Mouse (Mus musculus): ENCODE data around the gene Olfr114. TPM values are rescaled to one million over a fixed set of nuclear protein-coding genes. Genes with fewer than 3 reads are reported as not detected.

Gene Olfr114
- total RNA-seq (2017) = not detected in 3 replicates

DNA sequence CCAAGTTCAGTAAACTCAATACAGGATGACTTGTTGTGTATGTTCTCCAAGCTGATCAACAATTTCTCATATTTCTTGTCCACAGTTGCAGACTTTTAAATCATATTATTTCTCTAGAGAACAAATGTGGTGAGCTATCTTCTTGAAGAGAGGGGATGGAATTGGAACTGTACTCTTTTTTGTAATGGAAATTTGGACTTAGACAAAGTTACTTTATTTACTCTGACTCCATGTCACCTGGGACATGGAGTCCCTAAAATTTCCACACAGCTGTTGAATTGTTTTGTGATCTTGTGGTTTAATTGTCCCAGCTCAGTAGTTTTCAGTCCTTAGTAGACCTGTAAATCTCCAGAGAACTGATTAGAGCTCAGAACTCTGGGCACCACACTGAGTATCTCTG lies at the start of gene Olfr114:
Gene Olfr114, minus strand, starts transcription at position 101 of the 400 bp plus-strand sequence.
- no peak for ATAC-seq (replicated peaks; ENCODE audit: insufficient number of reproducible peaks, low FRiP score, low TSS enrichment, poor library complexity, severe bottlenecking)

- no peak for ATAC-seq (replicated peaks; ENCODE audit: insufficient number of reproducible peaks, low FRiP score, low TSS enrichment, poor library complexity, severe bottlenecking)
Measured at GRCm38 (mm10) chr17:37627009-37627408, 34.5 kb upstream of the Olfr114 start, which contains the start of the genes Olfr115 and Olfr116. Gene Olfr115 (minus strand): TSS chr17:37627109. Gene Olfr116 (minus strand): TSS chr17:37627199.

GRCm38 (mm10) chr17:37577563-37577962 lies 15.0 kb downstream of the Olfr114 start, which contains the start of gene Olfr113:
Gene Olfr113 (minus strand): TSS chr17:37577663.
- no peak for ATAC-seq (replicated peaks; ENCODE audit: insufficient number of reproducible peaks, low FRiP score, low TSS enrichment, poor library complexity, severe bottlenecking)

DNA sequence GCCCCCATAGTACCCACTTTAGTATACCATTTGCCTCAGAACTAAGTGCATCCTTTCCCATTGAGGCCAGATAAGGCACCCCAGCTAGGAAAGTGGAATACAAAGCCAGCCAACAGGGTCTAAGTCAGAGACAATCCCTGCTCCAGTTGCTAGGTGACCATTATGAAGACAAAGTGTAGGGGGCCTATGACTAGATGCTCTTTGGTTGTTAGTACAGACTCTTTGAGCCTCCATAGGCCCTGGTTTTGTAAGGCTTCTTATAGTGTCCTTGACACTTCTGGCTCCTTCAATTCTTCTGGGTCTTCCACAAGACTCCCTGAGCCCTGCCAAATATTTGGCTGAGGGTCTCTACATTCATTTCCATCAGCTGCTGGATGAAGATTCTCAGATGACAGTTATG lies 23.2 kb downstream of the Olfr114 start, which contains the start of gene Olfr112:
Gene Olfr112, minus strand, starts transcription at position 101 of the 400 bp plus-strand sequence.
- no peak for ATAC-seq (replicated peaks; ENCODE audit: insufficient number of reproducible peaks, low FRiP score, low TSS enrichment, poor library complexity, severe bottlenecking)

DNA sequence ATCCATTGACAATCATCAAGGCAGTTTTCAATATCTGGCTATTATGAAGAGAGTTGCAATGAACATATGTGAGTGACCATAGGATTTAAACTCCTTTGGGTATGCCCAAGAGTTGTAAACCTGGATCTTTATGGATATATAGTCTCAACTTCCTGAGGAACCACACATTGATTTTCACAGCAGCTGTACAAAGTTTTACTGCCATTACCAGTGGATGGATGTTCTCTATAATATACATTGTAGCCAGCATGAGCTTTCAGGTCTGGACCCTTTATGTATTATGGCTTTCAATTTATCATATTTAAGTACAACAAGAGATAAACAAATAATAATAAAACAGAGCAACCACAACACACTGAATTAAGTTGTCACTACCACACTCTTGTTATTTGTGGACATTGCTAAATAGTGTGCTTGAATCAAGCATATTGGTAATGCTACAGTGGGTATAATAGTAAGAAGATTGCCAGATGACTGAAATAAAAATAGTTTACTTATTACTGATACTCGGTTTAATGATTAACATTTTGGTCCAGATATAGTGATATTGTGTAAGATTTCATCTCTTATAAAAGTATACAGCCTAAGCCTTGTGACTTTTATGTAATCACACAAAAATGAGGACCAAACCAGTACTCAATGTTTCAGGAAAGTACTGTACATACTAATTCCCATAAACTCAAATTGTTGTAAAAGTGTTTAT lies 33.5 kb downstream of the Olfr114 start:
- no peak for ATAC-seq (replicated peaks; ENCODE audit: insufficient number of reproducible peaks, low FRiP score, low TSS enrichment, poor library complexity, severe bottlenecking)

DNA sequence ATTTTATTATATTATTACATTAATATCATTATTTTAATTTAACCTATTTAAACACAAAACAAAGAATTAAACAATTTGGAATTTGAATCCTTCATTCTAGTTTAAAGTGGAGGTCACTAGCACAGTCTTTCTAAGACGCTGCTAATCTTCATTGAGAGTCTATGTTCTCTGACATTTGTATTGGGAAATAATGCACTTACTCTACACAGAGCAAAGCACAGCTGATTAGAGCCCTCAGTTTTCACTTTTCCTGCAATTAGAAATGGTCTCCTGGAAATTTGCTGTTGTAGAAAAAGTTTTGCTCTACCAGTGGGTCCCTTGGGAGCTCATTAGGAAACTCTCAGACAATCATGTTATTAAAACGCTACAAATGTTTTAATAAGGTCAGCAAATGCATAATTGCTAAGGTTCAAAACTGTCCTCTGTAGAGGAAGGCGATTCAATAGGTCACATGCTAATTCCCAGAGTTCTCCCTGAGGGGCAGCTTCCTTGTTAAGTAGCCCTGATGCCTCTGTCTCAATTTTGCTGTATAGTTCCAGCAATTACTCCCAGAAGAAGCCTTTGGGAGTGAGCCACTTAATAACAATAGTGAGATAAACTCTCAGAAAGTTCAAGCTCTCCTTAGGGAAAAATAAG lies 48.6 kb downstream of the Olfr114 start:
- no peak for ATAC-seq (replicated peaks; ENCODE audit: insufficient number of reproducible peaks, low FRiP score, low TSS enrichment, poor library complexity, severe bottlenecking)

- ATAC-seq (replicated peaks; ENCODE audit: insufficient number of reproducible peaks, low FRiP score, low TSS enrichment, poor library complexity, severe bottlenecking) = no peak
Measured at GRCm38 (mm10) chr17:37541454-37542119, 51.0 kb downstream of the Olfr114 start.

Other genes with a start within 250 kb of the Olfr114 start
- not detected in 3 replicates for gene Olfr104-ps, start 233.2 kb downstream of the Olfr114 start, total RNA-seq (2017)
- not detected in 3 replicates for gene Olfr105-ps, start 213.7 kb downstream of the Olfr114 start, total RNA-seq (2017)
- gene Olfr106-ps, start 202.3 kb downstream of the Olfr114 start, total RNA-seq (2017) = not detected in 3 replicates
- gene Olfr107, start 193.5 kb downstream of the Olfr114 start, total RNA-seq (2017) = not detected in 3 replicates
- gene Olfr108, start 147.3 kb downstream of the Olfr114 start, total RNA-seq (2017) = not detected in 3 replicates
- not detected in 3 replicates for gene Olfr109, start 133.8 kb downstream of the Olfr114 start, total RNA-seq (2017)
- gene H2-M2, start 109.2 kb downstream of the Olfr114 start, total RNA-seq (2017) = 0.87 to 3.0 TPM in 2 of 3 replicates, not detected in the other
- gene Olfr110, start 100.3 kb downstream of the Olfr114 start, total RNA-seq (2017) = not detected in 3 replicates
- gene Olfr111, start 84.7 kb downstream of the Olfr114 start, total RNA-seq (2017) = 0.29 TPM in 1 of 3 replicates, not detected in the others
- not detected in 3 replicates for gene Olfr112, start 23.3 kb downstream of the Olfr114 start, total RNA-seq (2017)
- not detected in 3 replicates for gene Olfr113, start 15.1 kb downstream of the Olfr114 start, total RNA-seq (2017)
- not detected in 3 replicates for gene Olfr115, start 34.4 kb upstream of the Olfr114 start, total RNA-seq (2017)
- gene Olfr116, start 34.5 kb upstream of the Olfr114 start, total RNA-seq (2017) = not detected in 3 replicates
- not detected in 3 replicates for gene Olfr117, start 71.0 kb upstream of the Olfr114 start, total RNA-seq (2017)
- gene Olfr118, start 74.2 kb upstream of the Olfr114 start, total RNA-seq (2017) = not detected in 3 replicates
- gene Olfr119, start 103.8 kb upstream of the Olfr114 start, total RNA-seq (2017) = not detected in 3 replicates
- gene Olfr120, start 129.1 kb upstream of the Olfr114 start, total RNA-seq (2017) = not detected in 3 replicates
- gene Olfr121, start 156.1 kb upstream of the Olfr114 start, total RNA-seq (2017) = not detected in 3 replicates
- gene Olfr122, start 175.9 kb upstream of the Olfr114 start, total RNA-seq (2017) = not detected in 3 replicates
- not detected in 3 replicates for gene Olfr123, start 200.8 kb upstream of the Olfr114 start, total RNA-seq (2017)
- gene Olfr124, start 207.1 kb upstream of the Olfr114 start, total RNA-seq (2017) = not detected in 3 replicates
- gene Olfr125, start 240.2 kb upstream of the Olfr114 start, total RNA-seq (2017) = not detected in 3 replicates